Mouse (Mus musculus): ENCODE data around the gene Igf1.

The Igf1 gene

DNA sequence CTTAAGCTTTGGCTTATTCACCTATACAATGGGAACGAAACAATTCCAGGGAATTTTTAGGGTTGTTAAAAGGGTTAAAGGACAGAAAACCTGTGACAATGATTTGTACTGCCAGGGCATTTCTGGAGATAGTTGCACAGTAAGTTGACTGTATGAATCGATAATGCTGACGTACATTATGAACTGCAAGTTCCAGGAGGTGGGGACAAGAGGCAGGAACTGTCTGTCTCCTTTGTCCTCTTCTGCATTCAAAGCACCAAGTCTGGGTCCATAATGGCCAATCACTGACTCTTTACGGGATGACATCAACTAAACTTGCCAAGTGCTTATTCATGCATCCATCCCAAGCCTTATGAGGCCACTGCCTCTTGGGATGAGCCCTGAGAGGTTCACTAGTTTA is 39.3 kb downstream of the Igf1 start:
- no peak for ATAC-seq (ENCODE audit: low TSS enrichment)

- no peak for ATAC-seq (ENCODE audit: low TSS enrichment)
These were observed 40.8 kb downstream of the Igf1 start for GRCm38 (mm10) chr10:87898826-87899225.

DNA sequence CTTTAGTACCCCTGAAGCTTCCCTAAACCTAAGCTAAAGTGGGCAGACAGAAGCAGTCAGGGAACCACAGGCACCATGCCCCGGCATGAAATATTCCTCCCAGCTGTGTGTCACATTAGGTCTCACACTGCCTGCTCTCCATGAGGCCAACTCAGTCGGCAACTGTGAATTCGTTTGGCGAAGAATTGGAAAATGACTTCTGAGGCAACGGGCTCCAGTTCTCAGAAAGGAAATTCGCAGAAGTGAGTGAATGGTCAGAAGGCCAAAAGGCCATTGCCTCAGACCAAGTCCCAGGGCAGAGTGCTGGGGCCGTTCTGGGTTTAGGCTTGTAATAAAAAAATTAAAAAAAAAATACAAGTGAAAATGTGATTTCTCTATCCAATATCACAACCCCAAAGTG is 43.9 kb downstream of the Igf1 start:
- ATAC-seq (ENCODE audit: low TSS enrichment) = no peak

GRCm38 (mm10) chr10:87904324-87904723 is 46.3 kb downstream of the Igf1 start:
- peak; percentile 41; the same call in 1 of the 2 replicates for ATAC-seq (ENCODE audit: low TSS enrichment)

DNA sequence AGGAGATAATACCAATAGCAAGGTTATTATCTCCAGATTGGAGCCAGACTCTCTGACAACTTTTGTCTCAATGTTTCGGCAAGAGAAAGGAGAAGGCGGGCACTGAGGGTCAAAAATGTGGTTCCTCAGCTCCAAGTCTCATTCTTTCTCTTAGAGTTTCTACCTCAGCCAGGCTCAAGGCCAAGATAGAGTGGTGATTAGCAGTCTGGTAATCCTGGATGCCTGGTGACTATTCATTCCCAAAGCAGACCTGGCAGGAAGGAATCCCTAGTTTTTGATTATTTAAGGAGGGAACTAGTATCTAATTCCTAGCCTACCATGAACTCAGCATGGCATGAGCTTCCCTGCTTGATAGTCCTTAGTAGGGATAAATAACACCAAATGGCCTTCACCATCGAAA is 47.0 kb downstream of the Igf1 start:
- no peak for ATAC-seq (ENCODE audit: low TSS enrichment)

DNA sequence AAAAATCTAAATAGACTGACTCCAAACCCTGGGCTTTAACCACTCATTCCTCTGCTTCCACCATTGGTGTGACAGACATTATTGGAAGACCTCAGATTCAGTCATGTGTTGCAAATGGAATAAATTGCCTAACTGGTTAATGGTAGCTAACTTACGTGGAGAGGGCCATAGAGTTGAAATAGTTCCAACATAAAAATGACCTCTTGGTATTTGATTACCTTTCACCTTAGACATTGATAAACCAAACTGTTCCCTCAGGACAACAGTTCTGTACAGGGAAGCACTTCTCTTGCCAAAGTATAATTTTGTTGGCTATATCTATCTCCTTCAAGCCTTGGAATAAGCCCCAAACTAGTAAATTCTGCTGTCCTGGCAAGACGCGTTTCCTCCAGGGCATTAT is 48.1 kb downstream of the Igf1 start:
- no peak for ATAC-seq (ENCODE audit: low TSS enrichment)

DNA sequence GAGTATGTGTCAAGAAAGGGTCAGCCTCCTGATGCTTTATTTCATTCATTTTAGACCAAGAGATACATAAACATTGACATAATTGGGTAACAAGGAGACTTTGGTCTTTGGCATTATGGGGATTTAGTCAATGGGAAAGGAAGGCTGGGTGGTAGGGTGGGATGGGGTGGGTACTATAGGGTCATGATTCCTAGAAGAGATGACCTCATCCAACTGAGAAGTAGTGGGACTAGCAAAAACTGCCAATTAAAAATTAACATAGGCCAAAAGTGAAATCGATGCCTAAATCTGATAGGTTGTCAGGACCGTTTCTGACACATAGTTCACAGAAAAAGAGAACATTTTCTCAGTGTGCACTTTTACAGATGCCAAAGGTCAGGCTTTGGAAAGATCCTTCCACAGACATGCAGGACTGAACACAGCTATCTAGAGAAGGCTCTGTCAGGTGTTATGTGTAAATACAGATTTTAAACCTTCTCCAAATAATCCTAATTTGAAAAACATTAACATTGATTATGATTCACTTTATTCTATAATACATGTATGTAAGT is 48.8 kb downstream of the Igf1 start:
- no peak for ATAC-seq (ENCODE audit: low TSS enrichment)

DNA sequence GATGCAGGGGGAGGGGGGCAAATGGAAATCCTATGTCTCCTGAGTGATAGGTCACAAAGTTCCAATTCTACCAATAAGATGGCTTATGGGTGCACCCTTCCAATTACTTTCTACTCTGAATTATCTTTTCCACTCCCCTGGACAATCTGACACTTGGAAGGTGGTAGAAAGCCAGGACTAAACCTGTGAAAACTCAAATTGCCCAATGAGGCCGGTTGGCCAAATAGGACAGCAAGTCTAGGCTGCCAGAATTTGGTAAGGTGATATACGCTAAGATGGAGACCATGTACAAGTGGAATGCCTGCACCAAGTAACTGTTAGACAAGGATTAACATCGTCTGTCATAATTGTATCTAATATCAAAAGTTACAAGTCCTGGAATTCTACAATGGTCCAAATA is 55.8 kb downstream of the Igf1 start:
- ATAC-seq (ENCODE audit: low TSS enrichment) = no peak

- ATAC-seq (ENCODE audit: low TSS enrichment) = no peak
These were observed 56.9 kb downstream of the Igf1 start for GRCm38 (mm10) chr10:87914932-87915331.

- ATAC-seq (ENCODE audit: low TSS enrichment) = no peak
These were observed 57.7 kb downstream of the Igf1 start for GRCm38 (mm10) chr10:87915782-87916181.

GRCm38 (mm10) chr10:87922263-87922662 is 64.2 kb downstream of the Igf1 start:
- ATAC-seq (ENCODE audit: low TSS enrichment) = no peak

- ATAC-seq (ENCODE audit: low TSS enrichment) = no peak
These were observed 68.5 kb downstream of the Igf1 start for GRCm38 (mm10) chr10:87926564-87926963.

GRCm38 (mm10) chr10:87927131-87927609 is 69.1 kb downstream of the Igf1 start:
- peak; percentile 78 for ATAC-seq (ENCODE audit: low TSS enrichment)

DNA sequence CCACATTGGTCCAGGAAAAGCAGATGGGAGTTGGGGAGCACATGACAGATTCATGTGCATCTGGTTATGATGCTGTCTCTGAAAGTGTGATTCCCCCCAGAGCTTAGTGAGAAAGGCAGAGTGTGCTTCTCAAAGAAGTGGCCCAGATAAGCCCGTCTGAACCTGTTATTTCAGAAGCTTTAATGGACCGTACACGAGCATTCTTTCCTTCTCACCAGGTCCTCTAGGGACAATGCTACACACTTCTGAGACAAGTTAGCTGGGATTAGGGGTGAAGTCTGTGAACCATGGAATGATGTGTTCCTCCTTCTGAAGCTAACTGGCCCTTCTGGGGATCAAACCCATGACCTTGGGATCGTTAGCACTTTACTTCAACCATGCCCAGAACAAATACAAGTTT is 90.1 kb downstream of the Igf1 start:
- ATAC-seq (ENCODE audit: low TSS enrichment) = no peak

DNA sequence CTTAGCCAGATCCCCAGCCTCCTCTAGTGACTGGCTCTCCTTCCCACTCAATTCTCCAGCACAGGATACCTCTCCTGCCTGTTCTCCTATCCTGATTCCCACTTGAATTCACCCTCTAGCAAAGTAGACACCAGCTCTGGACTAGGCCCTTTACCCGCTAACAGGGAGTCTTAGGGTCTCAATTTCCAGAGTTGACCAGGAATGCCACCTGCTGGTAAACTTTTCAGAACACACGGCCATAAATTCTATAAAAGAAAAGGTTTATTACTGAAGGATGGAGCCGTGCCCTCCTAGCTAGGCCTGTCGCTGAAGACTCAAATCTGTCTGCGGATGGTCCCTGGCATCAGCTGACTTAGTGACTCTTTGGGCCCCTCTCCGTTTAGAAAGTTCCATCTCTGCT is 113.5 kb downstream of the Igf1 start:
- ATAC-seq (ENCODE audit: low TSS enrichment) = no peak

- no peak for ATAC-seq (ENCODE audit: low TSS enrichment)
These were observed 116.0 kb downstream of the Igf1 start for GRCm38 (mm10) chr10:87973911-87974631.

DNA sequence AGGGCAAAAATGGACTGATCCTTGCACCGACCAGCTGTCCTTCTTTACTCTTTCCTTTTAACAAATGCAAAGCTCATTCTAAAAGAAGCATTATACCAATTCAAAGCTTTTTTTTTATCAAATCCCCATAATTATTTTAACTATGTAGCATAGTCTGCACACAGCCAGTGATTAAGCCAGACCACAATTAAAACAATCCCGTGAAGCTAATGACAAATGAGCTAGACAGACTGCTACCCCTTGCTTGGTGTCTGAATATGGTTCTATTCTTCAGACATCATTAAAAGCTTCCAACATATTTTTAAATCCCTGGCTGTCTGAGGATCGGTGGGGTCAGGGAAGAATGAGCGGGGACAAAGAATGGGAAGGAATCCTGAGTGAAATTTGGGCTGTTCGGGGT is 127.3 kb downstream of the Igf1 start:
- ATAC-seq (ENCODE audit: low TSS enrichment) = no peak

DNA sequence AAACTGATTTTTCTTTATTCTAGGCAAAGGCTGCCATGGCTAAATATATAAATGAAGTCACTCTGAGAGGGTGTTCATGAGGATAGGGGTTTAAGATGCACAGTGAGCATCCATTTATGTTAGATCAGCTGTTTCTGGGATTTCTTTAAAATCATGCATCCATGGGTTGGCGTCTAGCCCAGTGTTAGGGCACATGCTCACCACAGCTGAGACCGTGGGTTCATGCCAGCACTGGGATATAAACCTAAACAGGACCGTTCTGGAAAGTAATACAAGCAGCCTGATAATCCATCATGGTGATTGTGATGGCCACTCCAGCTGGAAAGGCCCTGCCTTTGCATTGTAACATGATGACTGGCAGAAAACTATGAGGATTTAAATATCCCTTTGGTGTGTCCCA is 128.1 kb downstream of the Igf1 start:
- no peak for ATAC-seq (ENCODE audit: low TSS enrichment)
